Mouse (Mus musculus): ENCODE data around the gene Strip1. TPM values are rescaled to one million over a fixed set of nuclear protein-coding genes. Genes with fewer than 3 reads are reported as not detected.
A peak's percentile ranks its signal among the peaks of the same experiment; 100 is the strongest.
"Not testable (repeated sequence)": the region's sequence is repeated elsewhere in the genome, so short reads cannot be mapped to it uniquely, and the experiment has no call there.

Gene Strip1
- 10 to 100 TPM; 30.2 to 36.4 TPM for total RNA-seq (2021)
- long read RNA-seq, experiment 1, transcript Strip1-201 (21 exons, 3,215 nt) = major isoform, 31 of 48 reads
- long read RNA-seq, experiment 1, partial matches to known transcripts = 8 of 48 reads
- long read RNA-seq, experiment 1, other reads (novel, unspliced or antisense) = 5 of 48 reads
- long read RNA-seq, experiment 2, transcript Strip1-201 (21 exons, 3,215 nt) = major isoform, 19 of 33 reads
- long read RNA-seq, experiment 2, transcript Strip1-205 (1 exons, 1,550 nt) = minor isoform, 5 of 33 reads
- long read RNA-seq, experiment 2, partial matches to known transcripts = 4 of 33 reads
- long read RNA-seq, experiment 2, other reads (novel, unspliced or antisense) = 5 of 33 reads

DNA sequence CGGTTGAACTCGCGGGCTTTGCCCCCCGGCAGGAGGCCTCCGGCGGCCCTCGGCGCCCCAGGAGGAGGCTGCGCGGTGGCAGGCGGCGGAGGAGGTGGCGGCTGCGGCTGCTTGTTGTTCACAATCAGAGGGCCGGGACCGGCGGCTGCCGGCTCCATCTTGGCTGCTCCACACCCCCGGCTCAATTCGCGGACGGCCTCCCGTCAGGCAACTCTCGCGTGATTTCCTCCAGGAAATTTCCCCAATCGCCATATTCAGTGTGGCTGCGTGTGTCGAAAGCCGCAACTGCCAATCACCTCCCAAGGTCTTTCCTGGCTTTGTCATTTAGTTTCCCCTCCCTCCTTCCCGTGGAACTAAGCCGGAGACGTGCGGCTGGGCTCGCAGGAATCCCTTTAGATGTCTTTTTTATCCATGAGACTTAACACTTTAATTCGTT is at the start of gene Strip1:
Gene Strip1 (minus strand): TSS at position 172 of the 436 bp plus-strand sequence.
- peak; percentile 94 for DNase-seq

DNA sequence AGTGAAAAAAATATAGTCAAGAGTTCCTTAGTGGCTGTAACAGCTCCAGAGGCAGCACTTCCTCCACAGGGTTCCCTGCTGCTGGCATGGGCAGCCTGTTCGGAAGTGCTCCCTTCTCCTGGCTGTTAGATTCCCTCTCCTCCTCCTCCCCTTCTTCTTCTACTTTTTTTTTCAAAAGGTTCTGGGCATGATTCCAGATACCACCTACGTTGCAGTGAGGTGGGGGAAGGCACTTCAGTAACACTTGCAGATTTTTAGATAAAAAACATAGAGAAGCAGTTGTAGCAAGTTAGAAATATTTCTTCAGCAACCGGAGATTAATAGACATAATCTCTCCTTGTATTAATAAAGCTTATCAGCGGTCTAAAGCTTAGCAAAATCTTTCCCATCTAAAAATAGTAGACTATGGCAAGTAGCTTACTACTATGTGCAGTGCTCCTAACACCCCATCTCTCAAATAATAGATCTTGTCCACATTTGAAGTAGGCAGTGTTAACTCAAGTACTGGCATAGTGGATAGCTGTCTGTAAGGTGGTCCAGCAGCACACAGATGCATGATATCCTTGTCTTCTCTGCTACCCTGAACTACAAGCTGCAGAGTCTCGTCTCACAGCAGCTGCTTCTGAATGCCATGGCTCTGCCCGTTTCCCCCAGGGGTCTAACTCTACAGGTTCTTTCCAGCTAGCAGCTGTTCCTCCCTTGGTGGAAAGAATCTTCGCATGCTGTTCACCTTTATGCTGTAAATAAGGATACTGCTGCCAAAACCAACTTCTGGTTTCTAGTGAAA is 49.5 kb upstream of the Strip1 start:
- DNase-seq = peak; percentile 52

DNA sequence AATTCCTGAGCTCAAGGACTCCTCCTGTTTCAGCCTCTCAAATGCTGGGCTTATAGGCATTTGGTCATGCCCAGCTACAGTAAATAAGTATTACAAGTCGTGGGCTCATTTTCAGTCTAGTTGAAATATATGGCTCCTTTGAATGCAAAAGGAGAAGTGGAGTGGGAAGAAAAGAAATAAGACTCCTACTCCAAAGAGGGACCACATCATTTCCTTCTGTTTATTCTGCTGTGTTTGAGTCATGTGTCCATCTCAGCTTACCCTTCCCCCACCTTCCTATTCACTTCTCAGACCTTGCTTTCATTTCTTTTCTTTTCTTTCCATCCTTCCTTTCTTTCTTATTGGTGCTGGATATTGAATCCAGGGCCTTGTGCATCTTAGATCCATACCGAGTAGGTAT is 40.0 kb upstream of the Strip1 start:
- no peak for DNase-seq

DNA sequence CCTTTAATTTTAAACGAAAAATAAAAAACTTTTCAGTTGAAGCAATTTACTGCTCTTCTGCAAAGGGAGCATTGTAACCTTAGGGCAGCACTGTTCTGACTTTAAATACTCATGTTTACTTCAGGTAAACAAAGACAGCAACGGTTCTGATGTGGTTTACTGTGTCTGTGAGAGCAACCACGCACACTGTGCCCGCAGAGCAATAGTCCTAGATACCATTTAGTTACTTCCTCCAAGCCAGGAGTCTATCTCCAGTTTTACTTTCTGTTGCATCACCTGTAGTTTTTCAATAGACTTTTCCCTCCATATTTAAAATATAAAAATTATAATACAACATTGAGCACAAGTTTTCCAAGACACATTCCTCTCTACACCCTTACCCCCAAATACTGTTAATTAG is 39.0 kb upstream of the Strip1 start:
- DNase-seq = no peak

DNA sequence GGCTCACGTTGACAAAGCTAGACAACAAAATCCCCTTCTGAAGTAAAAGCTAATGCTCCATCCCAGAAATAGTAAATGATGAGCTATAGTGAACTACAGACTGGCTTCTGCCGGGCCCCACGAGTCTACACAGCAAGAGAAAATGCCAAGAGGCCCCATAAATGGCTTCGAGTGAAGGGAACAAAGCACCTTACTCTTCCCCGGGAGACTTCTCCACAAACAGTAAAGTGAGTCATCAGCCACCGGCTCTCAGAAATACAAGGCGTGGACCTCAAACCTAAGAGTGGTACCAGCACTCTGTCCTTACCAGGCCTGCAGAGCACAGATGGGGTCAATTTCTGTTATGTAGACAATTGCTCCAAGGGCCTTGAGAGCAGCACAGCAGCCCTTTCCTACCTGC is 37.3 kb upstream of the Strip1 start:
- no peak for DNase-seq

DNA sequence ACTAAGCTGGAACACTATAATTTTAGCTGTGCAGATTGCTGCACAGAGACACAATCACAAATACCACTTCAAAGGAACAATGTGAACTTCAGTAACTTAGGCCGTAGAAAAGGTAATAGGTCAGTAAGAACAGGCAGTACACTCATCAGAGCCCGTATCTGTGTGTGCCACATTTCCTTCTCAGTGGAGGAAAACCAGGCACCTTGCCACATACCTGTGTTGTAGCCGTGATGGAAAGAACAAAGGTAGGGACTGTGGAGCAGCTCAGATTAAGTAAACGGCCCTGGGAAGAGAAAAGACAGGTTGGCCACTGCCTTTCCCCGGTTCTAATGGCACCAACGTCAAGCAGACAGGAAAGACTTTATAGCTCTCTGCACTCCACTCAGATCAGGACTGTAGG is 35.9 kb upstream of the Strip1 start:
- no peak for DNase-seq

DNA sequence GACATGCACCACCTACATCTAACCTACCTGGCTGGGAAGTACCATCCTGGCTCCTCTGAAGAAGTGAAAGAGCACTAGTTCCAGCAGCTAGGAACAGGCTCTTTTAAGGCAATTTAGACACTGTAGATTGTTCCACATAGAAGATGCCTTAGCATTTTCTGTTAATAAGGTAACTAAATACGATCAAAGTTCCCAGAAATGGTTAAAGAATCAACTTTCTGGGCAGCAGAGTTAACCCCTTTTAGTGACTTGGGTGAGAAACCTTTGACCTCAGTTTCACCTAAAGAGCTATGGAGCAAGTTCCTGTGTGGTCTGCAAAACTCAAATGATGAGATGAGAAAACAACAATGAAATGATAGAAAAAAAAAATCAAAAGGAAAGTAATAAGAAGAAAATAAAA is 33.1 kb upstream of the Strip1 start:
- no peak for DNase-seq

DNA sequence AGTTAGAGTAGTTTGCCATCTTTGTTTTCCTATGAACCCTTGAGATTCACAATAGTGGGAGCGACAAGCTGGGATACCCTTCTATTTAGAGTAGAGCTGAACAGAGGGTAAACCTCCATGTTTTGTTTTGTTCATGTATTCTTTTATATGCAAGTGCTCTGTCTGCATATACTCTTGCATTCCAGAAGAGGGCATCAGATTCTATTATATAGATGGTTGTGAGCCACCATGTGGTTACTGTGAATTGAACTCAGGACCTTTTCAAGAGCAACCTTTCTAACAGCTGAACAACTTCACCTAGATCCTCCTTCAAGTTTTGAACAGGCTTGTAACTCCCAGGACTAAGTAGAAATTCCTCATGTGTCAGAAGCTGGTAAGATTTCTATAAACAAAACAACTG is 27.5 kb upstream of the Strip1 start:
- no peak for DNase-seq

DNA sequence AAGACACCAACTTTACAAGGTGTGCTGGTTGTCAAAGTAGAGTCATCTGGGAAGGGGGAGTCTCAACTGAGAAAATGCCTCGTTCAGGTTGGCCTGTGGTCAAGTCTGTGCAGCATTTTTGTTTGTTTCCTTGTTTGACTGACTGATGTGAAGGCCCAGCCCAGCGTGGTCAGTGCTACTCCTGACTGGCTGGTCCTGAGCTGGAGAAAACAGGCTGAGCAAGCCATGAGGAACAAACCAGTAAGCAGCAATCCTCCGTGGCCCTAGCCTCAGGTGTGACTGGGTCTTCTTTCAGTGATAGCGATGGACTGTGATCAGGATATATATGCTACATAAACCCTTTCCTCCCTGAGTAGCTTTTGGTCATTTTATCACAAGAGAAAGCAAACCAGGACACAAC is 25.4 kb upstream of the Strip1 start:
- DNase-seq = no peak

DNA sequence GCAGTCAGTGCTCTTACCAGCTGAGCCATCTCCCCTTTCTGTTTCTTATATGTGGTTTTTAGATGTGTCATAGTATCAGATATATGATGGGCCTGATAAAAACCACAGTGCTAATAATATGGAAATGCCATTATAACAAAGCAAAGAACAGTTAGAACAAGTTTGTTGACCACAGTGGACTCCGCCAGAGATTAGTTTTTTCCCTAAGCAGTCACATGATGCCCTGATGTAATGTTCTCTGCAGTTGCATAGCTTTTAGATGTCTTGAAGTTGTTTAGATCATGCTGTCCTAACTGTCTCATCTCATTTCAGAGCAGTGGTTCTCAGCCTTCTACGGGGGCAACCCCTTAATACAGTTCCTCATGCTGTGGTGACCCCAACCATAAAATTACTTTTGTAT is 24.7 kb upstream of the Strip1 start:
- no peak for DNase-seq

DNA sequence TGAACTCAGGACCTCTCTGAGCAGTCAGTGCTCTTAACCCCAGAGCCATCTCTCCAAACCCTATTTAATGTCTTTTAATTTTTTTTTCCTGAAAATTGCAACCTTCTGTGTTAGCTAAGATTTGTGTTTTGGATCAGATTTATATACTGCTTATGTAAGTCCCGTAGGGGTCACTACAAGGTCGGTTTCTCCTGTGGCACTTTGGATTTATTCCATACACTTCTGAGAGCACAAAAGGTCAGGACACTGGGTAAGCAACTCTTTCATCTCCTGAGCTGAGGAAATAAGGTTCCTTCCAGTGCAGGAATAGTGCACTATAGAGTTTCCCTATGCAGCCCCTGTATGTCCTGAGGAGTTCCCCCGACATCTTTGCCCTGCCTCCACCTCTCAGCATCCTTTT is 24.0 kb upstream of the Strip1 start:
- DNase-seq = no peak

DNA sequence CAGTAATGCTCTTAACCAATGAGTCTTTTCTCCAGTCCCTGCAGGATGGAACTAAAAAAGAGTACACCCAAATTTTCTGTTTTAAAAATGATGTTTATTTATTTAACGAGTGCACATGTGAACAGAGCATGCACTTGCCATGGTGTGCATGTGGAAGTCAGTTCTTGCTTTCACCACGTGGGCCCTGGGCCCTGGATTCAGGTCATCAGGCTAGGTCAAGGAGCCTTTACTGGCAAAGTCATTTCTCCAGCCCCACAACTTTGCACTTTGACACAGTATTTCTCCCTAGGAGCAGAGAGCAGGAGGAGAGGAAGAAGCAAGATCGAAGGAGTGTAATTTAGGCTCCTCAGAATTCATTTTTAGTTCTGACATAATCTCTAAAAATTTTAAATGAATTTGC is 23.4 kb upstream of the Strip1 start:
- no peak for DNase-seq

DNA sequence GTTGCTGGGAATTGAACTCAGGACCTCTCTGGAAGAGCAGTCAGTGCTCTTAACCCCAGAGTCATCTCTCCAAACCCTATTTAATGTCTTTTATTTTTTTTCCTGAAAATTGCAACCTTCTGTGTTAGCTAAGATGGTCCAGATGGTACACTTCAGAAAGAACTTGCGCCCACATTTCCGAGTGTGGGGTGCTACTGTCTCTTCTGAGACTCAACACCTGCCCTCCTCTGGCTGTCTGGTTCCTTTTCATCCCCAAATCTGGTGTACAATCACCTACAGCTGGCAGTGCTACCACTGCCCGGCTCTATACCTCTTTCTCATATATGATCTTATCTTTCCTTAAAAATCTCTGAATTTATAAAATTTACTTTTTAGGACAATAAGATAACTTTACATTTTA is 21.5 kb upstream of the Strip1 start:
- DNase-seq = no peak

DNA sequence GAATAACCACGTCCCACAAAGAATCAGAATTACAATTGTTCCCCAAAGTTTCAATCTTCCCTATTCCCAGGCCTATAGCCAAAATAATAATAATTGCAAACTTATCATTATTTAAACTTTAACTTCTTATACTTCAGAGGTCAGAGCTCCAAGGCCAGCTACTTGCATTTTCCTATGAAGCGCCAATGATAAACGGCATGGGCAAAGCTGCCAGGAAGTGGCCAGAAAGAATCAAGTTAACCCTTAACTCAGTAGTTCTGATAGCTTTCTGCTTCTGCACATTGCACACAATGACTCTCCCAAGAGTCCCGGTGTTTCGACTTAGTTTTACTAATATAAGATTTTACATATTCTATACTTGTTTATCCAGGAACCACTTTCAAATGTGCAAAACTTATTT is 18.8 kb upstream of the Strip1 start:
- DNase-seq = not testable (repeated sequence)

DNA sequence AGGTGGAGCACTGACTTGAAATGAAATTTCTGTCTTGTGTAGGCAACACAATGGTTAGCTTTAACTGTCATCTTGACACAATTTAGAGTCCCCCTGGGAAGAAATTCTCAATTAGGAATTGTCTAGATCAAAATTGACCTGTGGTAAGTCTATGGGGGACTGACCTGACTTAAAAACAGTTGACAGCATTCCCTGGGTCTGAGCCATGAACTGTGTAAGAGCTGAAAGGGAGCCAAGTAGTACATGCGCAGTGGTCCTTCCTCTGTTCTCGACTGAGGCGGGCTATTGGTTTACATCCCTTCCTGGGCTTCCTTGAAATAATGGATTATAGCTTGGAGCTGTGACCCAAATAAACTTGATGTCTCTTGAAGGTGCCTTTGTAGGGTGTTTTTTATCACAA is 15.5 kb upstream of the Strip1 start:
- peak; percentile 57 for DNase-seq

DNA sequence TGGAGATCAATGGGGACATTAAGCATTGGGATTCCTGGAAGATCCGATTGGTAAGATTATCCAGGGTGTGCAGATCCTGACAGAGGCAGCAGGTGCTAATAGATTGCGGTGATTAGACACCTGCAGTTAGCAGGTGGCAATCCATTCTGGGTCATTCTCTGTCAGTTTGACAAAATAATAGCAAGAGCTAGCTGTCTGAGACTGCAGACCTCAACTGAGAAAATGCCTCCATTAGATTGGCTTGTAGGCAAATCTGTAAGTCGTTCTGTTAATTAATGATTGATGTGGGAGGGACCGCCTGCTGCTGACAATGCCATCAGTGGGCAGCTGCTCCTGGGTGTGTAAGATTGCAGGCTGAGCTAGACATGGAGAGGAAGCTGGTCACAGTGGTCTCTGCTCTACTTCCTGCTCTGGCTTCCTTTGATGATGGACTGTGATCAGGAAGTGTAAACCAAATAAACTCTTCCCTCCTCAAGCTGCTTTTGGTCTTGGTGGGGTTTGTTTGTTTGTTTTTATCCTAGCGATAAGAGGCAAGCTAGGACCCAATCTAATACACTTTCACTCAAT is 6.2 kb upstream of the Strip1 start:
- no peak for DNase-seq

DNA sequence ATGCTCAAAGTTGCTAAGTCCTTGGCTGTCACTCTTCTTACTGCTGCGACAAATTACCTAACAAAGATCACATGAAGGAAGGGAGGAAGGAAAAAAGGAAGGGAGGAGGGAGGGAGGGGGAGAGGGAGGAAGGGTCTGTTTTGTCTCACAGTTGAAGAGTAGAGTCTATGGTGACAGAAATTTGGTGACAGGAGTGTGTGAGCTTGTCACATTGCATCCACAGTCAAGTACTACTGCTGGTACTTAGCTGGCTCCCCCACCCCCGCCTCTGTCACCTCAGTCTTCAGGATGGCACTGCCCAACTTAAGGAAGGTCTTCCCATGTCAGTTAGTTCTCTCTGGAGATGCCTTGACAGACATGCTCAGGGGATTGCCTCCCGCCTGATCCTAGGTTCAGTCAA is 4.7 kb upstream of the Strip1 start:
- no peak for DNase-seq

DNA sequence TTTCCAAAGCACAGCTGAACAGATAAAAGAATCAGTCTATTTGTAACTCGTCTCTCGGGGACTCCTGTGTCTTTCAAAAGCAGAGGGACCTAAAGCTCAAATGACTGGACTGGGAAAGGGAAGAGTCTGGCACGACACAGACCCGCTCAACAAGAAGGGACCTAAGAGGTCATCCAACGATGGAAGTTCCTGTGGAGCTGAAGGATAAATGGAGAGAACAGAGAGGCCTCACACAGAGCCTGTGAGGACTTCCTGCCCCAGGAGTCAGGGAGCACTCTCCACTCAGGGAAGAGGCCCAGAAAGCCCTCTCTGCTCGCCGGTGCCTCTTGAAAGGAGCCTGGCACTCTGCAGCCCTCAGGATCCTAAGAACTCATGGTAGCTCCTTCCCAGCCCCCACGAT is 4.3 kb upstream of the Strip1 start:
- no peak for DNase-seq

DNA sequence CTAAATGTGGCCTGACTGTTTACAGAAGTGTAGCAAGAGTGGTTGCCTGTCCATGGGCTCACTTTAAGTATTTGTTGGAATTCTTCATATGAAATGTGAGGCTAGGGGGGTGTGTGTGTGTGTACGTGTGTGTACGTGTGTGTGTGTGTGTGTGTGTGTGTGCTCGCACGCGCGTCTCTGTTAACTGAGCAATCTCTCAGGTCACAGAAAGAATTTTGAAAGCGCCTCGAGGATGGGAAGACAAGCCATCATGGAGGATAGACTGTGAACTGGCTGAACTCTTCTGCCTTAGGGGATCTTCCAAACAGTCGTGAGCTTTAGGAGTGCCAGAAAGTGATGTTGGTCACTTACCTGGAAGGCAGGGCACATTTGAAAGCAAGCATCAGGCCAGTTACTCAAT is 2.4 kb upstream of the Strip1 start:
- DNase-seq = no peak

DNA sequence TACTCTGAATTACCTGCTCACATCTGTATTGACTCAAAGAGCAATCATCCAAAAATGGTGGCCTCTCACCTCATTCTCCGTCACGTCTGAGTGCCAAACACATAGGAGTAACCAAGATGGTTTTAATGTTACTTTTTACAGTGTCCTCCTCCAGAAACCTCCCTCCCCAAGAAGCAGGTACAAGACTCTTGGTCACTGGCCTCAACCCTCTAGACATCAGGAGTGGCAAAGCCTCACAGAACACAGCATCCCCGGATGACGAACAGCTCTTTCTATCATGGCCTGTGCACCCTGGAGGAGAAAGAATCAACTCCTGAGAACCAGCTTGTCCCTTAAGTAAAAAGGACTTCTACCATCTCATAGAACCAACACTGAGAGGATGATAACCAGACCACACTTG is 1.3 kb upstream of the Strip1 start:
- no peak for DNase-seq

DNA sequence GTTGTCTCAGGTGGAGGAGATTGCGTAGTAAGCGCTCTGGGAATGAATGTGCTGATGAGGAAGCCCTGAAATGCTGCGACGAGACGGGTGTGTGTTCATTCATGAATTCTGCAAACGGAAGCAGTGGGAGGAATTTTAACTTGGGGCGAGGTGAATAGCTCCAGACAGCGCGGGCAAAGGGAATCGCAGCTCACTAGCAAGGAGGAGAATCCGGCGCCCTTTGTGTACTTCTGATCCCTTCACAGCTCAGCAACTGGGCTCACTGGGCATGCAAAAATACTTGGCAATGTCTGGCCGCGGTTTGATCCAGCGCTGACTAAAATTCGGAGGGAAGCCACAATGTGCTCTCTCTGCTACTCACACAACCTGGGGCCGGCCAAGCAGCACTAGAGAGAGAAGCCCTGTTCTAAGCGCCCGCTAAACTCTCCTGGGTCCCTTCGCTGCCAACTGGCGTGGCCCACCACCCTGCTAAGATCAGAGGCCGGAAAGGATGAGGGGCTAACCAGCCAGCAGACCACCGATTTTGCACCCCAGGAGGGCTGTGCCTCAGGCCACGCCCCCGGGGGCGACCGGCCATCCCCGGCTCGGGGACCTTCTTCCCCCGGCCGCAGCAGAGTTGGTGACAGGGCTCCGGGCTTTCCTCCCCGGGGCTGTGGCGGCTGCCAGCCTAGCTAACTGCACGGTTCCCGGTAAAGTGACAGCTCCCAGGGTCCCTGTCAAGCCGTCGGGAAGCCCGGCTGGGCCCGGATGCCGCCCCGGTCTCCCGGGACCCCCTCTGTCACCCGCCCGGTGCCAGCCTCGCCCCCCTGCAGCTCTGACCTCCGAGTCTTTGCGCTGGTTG is 592 bp downstream of the Strip1 start, which contains the start of gene Gm10961:
Gene Gm10961 (plus strand): TSS at position 641 of the 841 bp plus-strand sequence.
- peak; percentile 67 for DNase-seq

DNA sequence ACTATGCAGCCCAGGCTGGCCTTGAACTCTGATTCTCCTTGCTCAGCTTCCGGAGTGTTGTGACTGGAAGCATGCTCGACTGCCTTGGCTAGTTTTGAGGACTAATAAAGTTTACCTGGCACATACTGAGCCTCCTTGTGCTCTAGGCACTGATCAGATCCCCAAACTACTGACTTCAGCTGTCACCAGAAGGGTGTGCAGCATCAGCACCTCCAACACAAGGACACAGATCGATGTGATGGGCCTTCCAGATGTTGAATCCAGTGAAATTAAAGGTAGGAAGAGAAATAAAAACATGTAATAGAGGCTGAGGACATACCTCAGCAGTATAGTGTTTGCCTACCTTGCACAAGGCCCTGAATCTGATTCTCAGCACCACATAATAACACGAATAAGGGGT is 2.1 kb downstream of the Strip1 start:
- DNase-seq = no peak

Data from adrenal gland, postnatal 10 days (tissue).